Mouse (Mus musculus) heart, embryonic 11.5 days (tissue): ENCODE measurements around the gene Jph3. TPM values are rescaled to one million over a fixed set of nuclear protein-coding genes. Genes with fewer than 3 reads are reported as not detected.

Experiments used
- ATAC-seq: fragments of 200-750 bp; cut with Nextera tagmentation; replicated peaks from 2 replicates; pipeline ENCODE4 v1.8.0; 2017; ENCODE audit warnings: moderate library complexity; ENCODE audit not compliant: insufficient number of reproducible peaks, low FRiP score, low TSS enrichment
- H3K27ac ChIP-seq: fragments of 300-500 bp; sonication (generic); 2 replicates; pipeline ENCODE4 v1.5.1; 2014; ENCODE audit warnings: mild to moderate bottlenecking, low read depth, low read length
- H3K27me3 ChIP-seq: fragments of 300-500 bp; sonication (generic); 2 replicates; pipeline ENCODE4 v1.6.1; 2014; ENCODE audit warnings: mild to moderate bottlenecking, low read length, mixed read lengths; ENCODE audit not compliant: control insufficient read depth, insufficient read depth
- H3K36me3 ChIP-seq: fragments of 300-500 bp; sonication (generic); 2 replicates; pipeline ENCODE4 v1.6.1; 2014; ENCODE audit warnings: mild to moderate bottlenecking, low read length, moderate library complexity, mixed read lengths; ENCODE audit not compliant: control insufficient read depth, insufficient read depth
- H3K4me1 ChIP-seq: fragments of 300-500 bp; sonication (generic); 2 replicates; pipeline ENCODE4 v1.6.1; 2014; ENCODE audit warnings: low read length; ENCODE audit not compliant: control insufficient read depth, insufficient read depth
- H3K4me2 ChIP-seq: fragments of 300-500 bp; sonication (generic); 2 replicates; pipeline ENCODE4 v1.6.1; 2014; ENCODE audit warnings: mild to moderate bottlenecking, moderate library complexity
- H3K4me3 ChIP-seq: fragments of 300-500 bp; sonication (generic); 2 replicates; pipeline ENCODE4 v1.5.1; 2014; ENCODE audit warnings: low read depth, low read length
- H3K9ac ChIP-seq: fragments of 300-500 bp; sonication (generic); 2 replicates; pipeline ENCODE4 v1.6.1; 2014; ENCODE audit warnings: mild to moderate bottlenecking, low read depth, low read length, moderate library complexity
- H3K9me3 ChIP-seq: fragments of 300-500 bp; sonication (generic); replicated peaks from 2 replicates; pipeline ENCODE4 v1.6.1; 2016; ENCODE audit warnings: low read length; ENCODE audit not compliant: control insufficient read depth
- WGBS: fragments of 180-500 bp; shearing (Covaris S2); extraction: QIAGEN DNeasy Blood & Tissue Kit; methylation state at CpG from one replicate; pipeline ENCODE4 v1.1.7; 2014; ENCODE audit not compliant: insufficient replicate concordance; 5-methylcytosine and 5-hydroxymethylcytosine counted together
- polyA plus RNA-seq: library from polyadenylated mRNA; unstranded; fragments of >200 nt; fragmentation: Nextera tagmentation; extraction: Ambion mirVana; gene quantifications from 2 replicates; pipeline ENCODE4 v1.2.1, GENCODE M21; 2014

Jph3 gene
- polyA plus RNA-seq: 0.46 and 0.66 TPM in 2 replicates

GRCm38 (mm10) chr8:121729323-121729722 lies at the start of gene Jph3:
Gene Jph3, plus strand, starts transcription at chr8:121729623.
- peaks cover 6% of the 10 kb centered on the region; the same call in 1 of the 2 replicates for H3K4me1 ChIP-seq
- no peaks in the 10 kb centered on the region for H3K36me3 ChIP-seq
- peak within 1 kb of the TSS; percentile 92 for H3K4me2 ChIP-seq
- H3K4me3 ChIP-seq: peak within 1 kb of the TSS; percentile 54
- H3K9ac ChIP-seq: no peak within 1 kb of the TSS
- peaks cover 64% of the 10 kb centered on the region for H3K27me3 ChIP-seq
- ATAC-seq: no peak
- no peaks in the 10 kb centered on the region for H3K9me3 ChIP-seq
- 13% methylated on average over 12 of the region's 12 CpGs for WGBS
- H3K27ac ChIP-seq: no peak within 1 kb of the TSS

GRCm38 (mm10) chr8:121680896-121681295 lies 48.5 kb upstream of the Jph3 start:
- no peaks in the 10 kb centered on the region for H3K4me1 ChIP-seq
- no peak for ATAC-seq
- H3K9ac ChIP-seq: no peak overlapping the region
- no peak overlapping the region for H3K27ac ChIP-seq
- H3K4me3 ChIP-seq: no peak overlapping the region
- no peaks in the 10 kb centered on the region; the same call in 1 of the 2 replicates for H3K27me3 ChIP-seq
- no peak overlapping the region for H3K4me2 ChIP-seq
- H3K9me3 ChIP-seq: no peaks in the 10 kb centered on the region
- H3K36me3 ChIP-seq: no peaks in the 10 kb centered on the region
- WGBS: 77% methylated on average over 4 of the region's 4 CpGs

GRCm38 (mm10) chr8:121681457-121681856 lies 48.0 kb upstream of the Jph3 start:
- WGBS: 46% methylated on average over 10 of the region's 10 CpGs
- H3K27ac ChIP-seq: no peak overlapping the region
- H3K4me2 ChIP-seq: no peak overlapping the region
- ATAC-seq: no peak
- H3K9me3 ChIP-seq: no peaks in the 10 kb centered on the region
- H3K4me1 ChIP-seq: no peaks in the 10 kb centered on the region
- H3K4me3 ChIP-seq: no peak overlapping the region
- no peaks in the 10 kb centered on the region for H3K36me3 ChIP-seq
- H3K27me3 ChIP-seq: no peaks in the 10 kb centered on the region; the same call in 1 of the 2 replicates
- no peak overlapping the region for H3K9ac ChIP-seq

GRCm38 (mm10) chr8:121683083-121683832 lies 46.2 kb upstream of the Jph3 start:
- Histone ChIP-seq H3K9me3 (no peaks in the 10 kb centered on the region), H3K4me1 (peaks cover 9% of the 10 kb centered on the region), H3K9ac (no peak overlapping the region), H3K4me3 (no peak overlapping the region), H3K27ac (no peak overlapping the region), H3K27me3 (no peaks in the 10 kb centered on the region; the same call in 1 of the 2 replicates), H3K36me3 (no peaks in the 10 kb centered on the region), H3K4me2 (no peak overlapping the region)
- ATAC-seq: no peak
- WGBS: 63% methylated on average over 10 of the region's 10 CpGs

- H3K27me3 ChIP-seq: no peaks in the 10 kb centered on the region
- H3K9ac ChIP-seq: no peak overlapping the region
- H3K27ac ChIP-seq: no peak overlapping the region
- no peaks in the 10 kb centered on the region for H3K9me3 ChIP-seq
- H3K4me2 ChIP-seq: no peak overlapping the region
- H3K36me3 ChIP-seq: no peaks in the 10 kb centered on the region
- WGBS: 20% methylated on average over 4 of the region's 4 CpGs
- no peak overlapping the region for H3K4me3 ChIP-seq
- peaks cover 11% of the 10 kb centered on the region for H3K4me1 ChIP-seq
- no peak for ATAC-seq
These were observed 44.0 kb upstream of the Jph3 start for GRCm38 (mm10) chr8:121685419-121685818.

- Histone ChIP-seq H3K4me3 (no peak overlapping the region), H3K27me3 (no peaks in the 10 kb centered on the region), H3K9ac (0 out of 2 replicates have a peak overlapping the region, but pooled peaks have one; percentile 39), H3K9me3 (no peaks in the 10 kb centered on the region), H3K4me2 (no peak overlapping the region), H3K36me3 (no peaks in the 10 kb centered on the region), H3K27ac (no peak overlapping the region), H3K4me1 (peaks cover 11% of the 10 kb centered on the region)
- WGBS: 53% methylated on average over 14 of the region's 14 CpGs
- no peak for ATAC-seq
These were observed 41.8 kb upstream of the Jph3 start for GRCm38 (mm10) chr8:121687455-121688161.

- no peak for ATAC-seq
- no peak overlapping the region for H3K4me2 ChIP-seq
- H3K9ac ChIP-seq: no peak overlapping the region
- peaks cover 11% of the 10 kb centered on the region for H3K4me1 ChIP-seq
- no peak overlapping the region for H3K27ac ChIP-seq
- no peaks in the 10 kb centered on the region for H3K9me3 ChIP-seq
- H3K27me3 ChIP-seq: no peaks in the 10 kb centered on the region
- no peak overlapping the region for H3K4me3 ChIP-seq
- H3K36me3 ChIP-seq: no peaks in the 10 kb centered on the region
- 35% methylated on average over 5 of the region's 5 CpGs for WGBS
These were observed 40.9 kb upstream of the Jph3 start for GRCm38 (mm10) chr8:121688496-121688895.

GRCm38 (mm10) chr8:121694453-121694852 lies 35.0 kb upstream of the Jph3 start:
- H3K27me3 ChIP-seq: no peaks in the 10 kb centered on the region; the same call in 1 of the 2 replicates
- no peak overlapping the region for H3K4me3 ChIP-seq
- no peaks in the 10 kb centered on the region for H3K36me3 ChIP-seq
- 55% methylated on average over 4 of the region's 4 CpGs for WGBS
- H3K4me1 ChIP-seq: peaks cover 4% of the 10 kb centered on the region; the same call in 1 of the 2 replicates
- ATAC-seq: no peak
- no peak overlapping the region for H3K9ac ChIP-seq
- H3K9me3 ChIP-seq: no peaks in the 10 kb centered on the region
- no peak overlapping the region for H3K4me2 ChIP-seq
- no peak overlapping the region for H3K27ac ChIP-seq
